Mouse (Mus musculus) right cerebral cortex, postnatal 36 days (tissue): ENCODE measurements around the gene Lrba.
A peak's percentile ranks its signal among the peaks of the same experiment; 100 is the strongest.

ENCODE experiments used
- DNase-seq, 2 experiments: peaks; one replicate each; pipeline ENCODE4 v3.0.0; 2022; ENCODE audit warnings: low spot score in 2 of 2, mixed read lengths in 1 of 2

Gene Lrba

GRCm38 (mm10) chr3:86756548-86756947, 532.1 kb downstream of the Lrba start:
- DNase-seq, result no peak

- no peak for DNase-seq
Measured at GRCm38 (mm10) chr3:86758727-86759126, 534.2 kb downstream of the Lrba start.

- no peak for DNase-seq
Measured at GRCm38 (mm10) chr3:86759383-86759782, 534.9 kb downstream of the Lrba start.

GRCm38 (mm10) chr3:86759834-86760233, 535.4 kb downstream of the Lrba start:
- DNase-seq, result no peak

GRCm38 (mm10) chr3:86760474-86760873, 536.0 kb downstream of the Lrba start:
- no peak for DNase-seq

GRCm38 (mm10) chr3:86761095-86762035, 536.9 kb downstream of the Lrba start:
- DNase-seq, result peak; percentile 48 to 72

GRCm38 (mm10) chr3:86762036-86762415, 537.5 kb downstream of the Lrba start:
- no peak for DNase-seq

- no peak for DNase-seq
Measured at GRCm38 (mm10) chr3:86762456-86762855, 538.0 kb downstream of the Lrba start.

GRCm38 (mm10) chr3:86768553-86768952, 544.1 kb downstream of the Lrba start:
- DNase-seq, result no peak

- DNase-seq, result no peak
Measured at GRCm38 (mm10) chr3:86768969-86769368, 544.5 kb downstream of the Lrba start.

GRCm38 (mm10) chr3:86774566-86775443, 550.3 kb downstream of the Lrba start:
- no peak for DNase-seq

GRCm38 (mm10) chr3:86775444-86775828, 551.0 kb downstream of the Lrba start:
- no peak for DNase-seq

- DNase-seq, result no peak
Measured at GRCm38 (mm10) chr3:86779704-86780103, 555.2 kb downstream of the Lrba start.

- no peak for DNase-seq
Measured at GRCm38 (mm10) chr3:86784051-86784450, 559.6 kb downstream of the Lrba start.

GRCm38 (mm10) chr3:86784930-86785329, 560.5 kb downstream of the Lrba start:
- no peak for DNase-seq

GRCm38 (mm10) chr3:86786280-86786679, 561.8 kb downstream of the Lrba start:
- no peak for DNase-seq

GRCm38 (mm10) chr3:86786845-86787351, 562.4 kb downstream of the Lrba start:
- DNase-seq, result peak; percentile 63 to 68

GRCm38 (mm10) chr3:86787423-86788123, 563.1 kb downstream of the Lrba start:
- DNase-seq, result no peak

- no peak for DNase-seq
Measured at GRCm38 (mm10) chr3:86788711-86789110, 564.2 kb downstream of the Lrba start.

- DNase-seq, result no peak
Measured at GRCm38 (mm10) chr3:86789752-86790151, 565.3 kb downstream of the Lrba start.

GRCm38 (mm10) chr3:86793264-86793663, 568.8 kb downstream of the Lrba start:
- DNase-seq, result no peak
